Mouse (Mus musculus) heart, embryonic 11.5 days (tissue): ENCODE results near the gene Sass6. TPM values are rescaled to one million over a fixed set of nuclear protein-coding genes. Genes with fewer than 3 reads are reported as not detected.

Experiments used
- ATAC-seq: fragments of 200-750 bp; cut with Nextera tagmentation; replicated peaks from 2 replicates; pipeline ENCODE4 v1.8.0; 2017; ENCODE audit warnings: moderate library complexity; ENCODE audit not compliant: insufficient number of reproducible peaks, low FRiP score, low TSS enrichment
- H3K27ac ChIP-seq: fragments of 300-500 bp; sonication (generic); 2 replicates; pipeline ENCODE4 v1.5.1; 2014; ENCODE audit warnings: mild to moderate bottlenecking, low read depth, low read length
- H3K27me3 ChIP-seq: fragments of 300-500 bp; sonication (generic); 2 replicates; pipeline ENCODE4 v1.6.1; 2014; ENCODE audit warnings: mild to moderate bottlenecking, low read length, mixed read lengths; ENCODE audit not compliant: control insufficient read depth, insufficient read depth
- H3K36me3 ChIP-seq: fragments of 300-500 bp; sonication (generic); 2 replicates; pipeline ENCODE4 v1.6.1; 2014; ENCODE audit warnings: mild to moderate bottlenecking, low read length, moderate library complexity, mixed read lengths; ENCODE audit not compliant: control insufficient read depth, insufficient read depth
- H3K4me1 ChIP-seq: fragments of 300-500 bp; sonication (generic); 2 replicates; pipeline ENCODE4 v1.6.1; 2014; ENCODE audit warnings: low read length; ENCODE audit not compliant: control insufficient read depth, insufficient read depth
- H3K4me2 ChIP-seq: fragments of 300-500 bp; sonication (generic); 2 replicates; pipeline ENCODE4 v1.6.1; 2014; ENCODE audit warnings: mild to moderate bottlenecking, moderate library complexity
- H3K4me3 ChIP-seq: fragments of 300-500 bp; sonication (generic); 2 replicates; pipeline ENCODE4 v1.5.1; 2014; ENCODE audit warnings: low read depth, low read length
- H3K9ac ChIP-seq: fragments of 300-500 bp; sonication (generic); 2 replicates; pipeline ENCODE4 v1.6.1; 2014; ENCODE audit warnings: mild to moderate bottlenecking, low read depth, low read length, moderate library complexity
- H3K9me3 ChIP-seq: fragments of 300-500 bp; sonication (generic); replicated peaks from 2 replicates; pipeline ENCODE4 v1.6.1; 2016; ENCODE audit warnings: low read length; ENCODE audit not compliant: control insufficient read depth
- WGBS: fragments of 180-500 bp; shearing (Covaris S2); extraction: QIAGEN DNeasy Blood & Tissue Kit; methylation state at CpG from one replicate; pipeline ENCODE4 v1.1.7; 2014; ENCODE audit not compliant: insufficient replicate concordance; 5-methylcytosine and 5-hydroxymethylcytosine counted together
- polyA plus RNA-seq: library from polyadenylated mRNA; unstranded; fragments of >200 nt; fragmentation: Nextera tagmentation; extraction: Ambion mirVana; gene quantifications from 2 replicates; pipeline ENCODE4 v1.2.1, GENCODE M21; 2014

Gene Sass6
- polyA plus RNA-seq, 1 experiment from 2014 or later: 23.9 TPM

DNA sequence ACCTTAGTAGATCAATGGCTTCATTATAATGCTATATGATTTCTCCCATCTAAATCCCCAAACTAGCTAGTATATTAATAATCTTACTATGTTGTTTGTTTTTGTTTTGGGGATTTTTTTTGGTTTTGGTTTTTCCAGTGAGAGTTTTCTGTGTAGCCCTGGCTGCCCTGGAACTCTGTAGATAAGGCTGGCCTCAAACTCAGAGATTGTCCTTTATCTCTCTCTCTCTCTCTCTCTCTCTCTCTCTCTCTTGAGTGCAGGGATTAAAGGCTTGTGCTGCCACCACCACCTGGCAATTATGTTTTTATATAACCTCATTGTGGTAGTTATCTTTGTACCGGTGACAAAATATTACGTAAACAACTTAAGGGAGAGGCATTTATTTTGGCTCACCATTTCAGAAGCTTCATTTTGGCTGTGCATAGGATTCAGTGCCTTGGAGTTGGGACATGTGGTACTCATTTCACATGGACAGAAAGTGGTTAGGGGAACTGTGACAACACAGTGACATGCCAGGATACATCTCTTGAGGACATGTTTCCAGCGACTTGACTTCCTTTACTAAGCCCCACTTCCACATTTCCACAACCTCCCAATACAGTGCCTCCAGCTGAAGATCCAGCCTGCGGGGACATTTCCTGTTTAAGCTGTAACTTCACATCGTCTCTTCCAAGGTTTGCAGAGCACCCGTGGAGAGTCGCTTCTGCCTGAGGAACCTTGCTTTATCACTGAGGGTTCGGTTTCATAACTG lies 20.7 kb downstream of the Sass6 start:
- no peak overlapping the region for H3K4me3 ChIP-seq
- no peak for ATAC-seq
- no peaks in the 10 kb centered on the region for H3K4me1 ChIP-seq
- no peak overlapping the region for H3K4me2 ChIP-seq
- H3K9me3 ChIP-seq: no peaks in the 10 kb centered on the region
- no peak overlapping the region for H3K9ac ChIP-seq
- no peaks in the 10 kb centered on the region for H3K27me3 ChIP-seq
- no peak overlapping the region for H3K27ac ChIP-seq
- peaks cover 18% of the 10 kb centered on the region for H3K36me3 ChIP-seq
- 80% methylated on average over 8 of the region's 8 CpGs for WGBS

DNA sequence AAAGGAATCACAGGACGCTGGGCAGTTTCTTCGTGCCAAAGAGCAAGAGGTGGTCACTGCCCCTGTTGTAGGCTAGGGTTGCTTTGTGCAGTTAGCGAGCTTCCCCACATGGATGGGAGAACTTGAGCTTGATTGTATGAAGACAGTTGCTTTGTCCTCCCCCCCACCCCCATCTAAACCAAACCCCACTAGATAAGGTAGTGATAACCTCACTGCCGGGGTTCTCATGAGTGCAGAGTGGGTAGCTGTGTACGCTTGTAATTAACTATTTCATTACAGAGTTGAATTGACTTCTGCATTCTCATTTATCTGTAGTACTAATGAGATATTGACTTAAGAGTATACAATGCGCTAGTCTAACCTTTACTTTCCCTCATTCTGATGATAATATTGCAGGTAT lies 24.1 kb downstream of the Sass6 start:
- no peak overlapping the region for H3K27ac ChIP-seq
- peaks cover 18% of the 10 kb centered on the region for H3K36me3 ChIP-seq
- no peak for ATAC-seq
- H3K4me1 ChIP-seq: no peaks in the 10 kb centered on the region
- 78% methylated on average over 6 of the region's 6 CpGs for WGBS
- no peak overlapping the region for H3K9ac ChIP-seq
- no peaks in the 10 kb centered on the region for H3K9me3 ChIP-seq
- no peak overlapping the region for H3K4me3 ChIP-seq
- no peaks in the 10 kb centered on the region for H3K27me3 ChIP-seq
- no peak overlapping the region for H3K4me2 ChIP-seq

DNA sequence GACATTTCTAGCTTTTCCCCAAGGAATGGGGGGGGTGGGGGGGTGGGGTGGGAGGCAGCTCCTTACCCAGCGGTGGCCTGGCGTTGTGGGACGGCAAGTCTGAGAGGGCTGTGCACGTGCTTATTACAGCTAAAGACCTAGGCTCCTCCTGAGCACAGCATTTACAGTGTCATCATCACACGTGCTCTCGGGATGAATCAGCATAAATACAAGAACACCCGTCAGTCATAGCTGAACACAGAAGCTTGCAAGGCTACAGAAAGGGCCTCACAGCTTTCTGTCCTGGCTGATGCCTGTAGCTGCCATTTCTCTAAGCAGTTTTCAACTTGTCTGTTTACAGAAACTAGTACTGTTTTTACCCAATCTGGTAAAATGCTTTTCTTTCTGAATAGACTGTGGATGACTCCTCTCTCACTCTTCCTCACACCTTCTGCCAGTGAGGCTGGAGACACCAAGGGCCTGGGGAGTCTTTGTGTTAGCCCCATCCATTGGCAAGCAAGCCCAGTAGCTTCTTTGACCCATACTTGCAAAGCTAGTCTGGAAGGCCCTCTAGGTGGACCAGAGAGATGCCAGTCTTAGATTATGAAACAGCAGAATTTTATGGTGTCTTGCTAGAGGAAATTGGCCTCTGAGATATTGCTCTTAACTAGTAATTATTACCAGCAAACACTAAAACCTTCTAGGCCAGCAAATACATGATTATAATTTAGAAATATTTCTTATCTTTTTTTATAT lies 26.0 kb downstream of the Sass6 start:
- H3K9ac ChIP-seq: no peak overlapping the region
- H3K4me2 ChIP-seq: no peak overlapping the region
- 87% methylated on average over 7 of the region's 7 CpGs for WGBS
- no peaks in the 10 kb centered on the region for H3K9me3 ChIP-seq
- no peak for ATAC-seq
- no peak overlapping the region for H3K27ac ChIP-seq
- no peaks in the 10 kb centered on the region for H3K27me3 ChIP-seq
- H3K4me3 ChIP-seq: no peak overlapping the region
- H3K36me3 ChIP-seq: peaks cover 11% of the 10 kb centered on the region
- H3K4me1 ChIP-seq: no peaks in the 10 kb centered on the region

DNA sequence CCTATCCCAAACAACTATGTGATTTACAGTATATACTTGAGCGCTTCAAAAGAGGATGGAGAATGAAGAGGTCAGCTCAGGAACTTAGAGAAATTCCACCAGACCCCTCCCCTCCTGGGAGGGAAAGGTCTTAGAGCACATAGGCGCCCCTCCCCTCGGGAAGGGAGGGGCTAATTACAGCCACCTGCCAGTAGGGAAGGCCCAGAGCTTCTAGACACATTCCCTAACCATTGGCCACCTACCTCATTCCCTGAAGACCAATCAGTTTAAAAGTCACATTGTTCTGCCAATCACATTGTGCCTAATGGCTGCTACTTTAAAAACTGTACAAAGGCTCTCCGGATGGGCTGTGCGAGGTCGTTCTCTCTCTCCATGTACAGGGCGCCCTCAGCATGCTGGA lies 27.9 kb downstream of the Sass6 start:
- Histone ChIP-seq H3K9me3 (no peaks in the 10 kb centered on the region), H3K4me2 (no peak overlapping the region), H3K27ac (no peak overlapping the region), H3K9ac (no peak overlapping the region), H3K27me3 (no peaks in the 10 kb centered on the region), H3K4me3 (no peak overlapping the region), H3K36me3 (peaks cover 9% of the 10 kb centered on the region), H3K4me1 (no peaks in the 10 kb centered on the region)
- no peak for ATAC-seq
- 90% methylated on average over 7 of the region's 7 CpGs for WGBS

DNA sequence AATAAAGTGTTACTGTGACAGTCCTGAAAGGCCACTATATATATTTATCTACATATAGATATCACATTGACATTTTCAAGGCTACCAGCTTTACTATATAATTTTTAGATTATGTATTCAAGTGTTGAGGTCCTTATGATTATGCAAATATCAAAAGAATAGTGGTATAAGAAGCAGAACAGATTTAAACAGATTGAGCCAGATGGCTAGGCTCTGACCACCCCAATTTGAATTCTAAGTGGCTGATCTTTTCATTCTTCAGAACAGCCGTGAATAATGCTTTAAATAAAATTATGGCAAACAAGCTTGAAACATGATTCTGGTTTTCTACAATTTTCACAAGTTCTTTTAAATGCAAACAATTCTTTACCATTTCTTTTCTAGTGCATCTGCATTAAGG lies 36.7 kb downstream of the Sass6 start:
- 86% methylated on average over 1 of the region's 1 CpGs for WGBS
- H3K4me2 ChIP-seq: no peak overlapping the region
- no peaks in the 10 kb centered on the region for H3K4me1 ChIP-seq
- H3K9me3 ChIP-seq: no peaks in the 10 kb centered on the region
- H3K36me3 ChIP-seq: peaks cover 25% of the 10 kb centered on the region
- ATAC-seq: no peak
- H3K27me3 ChIP-seq: no peaks in the 10 kb centered on the region
- H3K4me3 ChIP-seq: no peak overlapping the region
- no peak overlapping the region for H3K27ac ChIP-seq
- no peak overlapping the region for H3K9ac ChIP-seq

DNA sequence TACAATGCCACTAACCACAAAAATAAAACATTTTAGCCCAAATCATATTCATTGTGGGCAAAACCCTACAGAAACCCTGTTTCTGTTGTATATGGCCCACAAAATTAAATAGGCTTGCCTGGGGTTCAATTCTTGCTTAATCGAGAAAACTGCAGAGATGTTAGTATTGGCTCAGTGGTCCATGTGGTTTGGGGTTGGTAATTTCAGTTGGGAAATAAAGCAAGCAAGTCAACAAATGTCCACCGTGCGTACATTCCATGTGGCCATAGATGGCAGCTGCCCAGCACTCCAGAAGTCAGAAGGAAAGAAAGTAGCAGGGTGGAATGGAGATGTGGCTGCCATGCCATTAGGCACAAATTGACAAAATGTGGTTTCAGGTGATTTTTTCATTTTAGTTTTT lies 38.2 kb downstream of the Sass6 start:
- H3K9ac ChIP-seq: no peak overlapping the region
- no peaks in the 10 kb centered on the region for H3K9me3 ChIP-seq
- ATAC-seq: no peak
- H3K4me2 ChIP-seq: no peak overlapping the region
- no peaks in the 10 kb centered on the region for H3K4me1 ChIP-seq
- peaks cover 25% of the 10 kb centered on the region for H3K36me3 ChIP-seq
- 91% methylated on average over 3 of the region's 3 CpGs for WGBS
- H3K27me3 ChIP-seq: no peaks in the 10 kb centered on the region
- no peak overlapping the region for H3K27ac ChIP-seq
- no peak overlapping the region for H3K4me3 ChIP-seq

DNA sequence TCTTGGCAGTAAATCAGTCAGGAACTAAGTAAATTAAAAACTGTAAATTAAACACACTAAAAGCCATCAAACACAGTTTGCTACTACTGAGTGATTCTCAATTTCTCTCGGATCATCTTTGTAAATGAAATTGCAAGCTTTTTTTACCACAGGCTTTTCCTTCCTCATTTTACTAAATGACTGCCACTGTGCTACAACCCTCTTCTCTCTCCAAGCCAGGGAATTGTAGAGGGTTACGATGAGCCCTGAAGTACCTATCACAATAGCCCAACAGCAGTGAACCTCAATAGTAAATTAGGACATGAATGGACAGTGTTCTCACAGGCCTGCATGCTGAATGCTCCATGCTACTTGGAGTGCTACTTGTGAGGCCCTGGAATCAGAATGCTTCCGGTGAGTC lies 39.3 kb downstream of the Sass6 start:
- Histone ChIP-seq H3K4me2 (no peak overlapping the region), H3K9me3 (no peaks in the 10 kb centered on the region), H3K4me1 (no peaks in the 10 kb centered on the region), H3K27me3 (no peaks in the 10 kb centered on the region), H3K27ac (no peak overlapping the region), H3K4me3 (no peak overlapping the region), H3K9ac (no peak overlapping the region), H3K36me3 (peaks cover 30% of the 10 kb centered on the region)
- no peak for ATAC-seq
- WGBS: 92% methylated on average over 3 of the region's 3 CpGs

DNA sequence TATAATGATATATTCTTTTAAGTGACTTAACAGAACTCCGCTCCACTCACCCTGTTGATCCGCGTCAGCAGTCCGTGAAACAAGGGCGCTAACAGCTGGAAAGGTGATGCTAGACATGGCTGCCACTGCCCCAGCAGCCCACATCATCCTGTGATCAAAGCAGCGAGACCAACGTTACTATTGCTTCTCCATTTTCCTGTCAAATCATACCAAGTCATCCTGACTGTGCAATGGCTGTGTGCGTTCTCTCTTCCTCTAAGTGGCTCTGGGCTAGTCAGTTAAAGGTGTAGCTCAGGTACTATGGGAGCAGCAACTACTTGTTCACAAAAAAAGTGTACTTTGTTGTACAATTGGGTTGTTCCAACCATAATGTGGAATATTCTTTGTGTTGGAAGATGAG lies 40.1 kb downstream of the Sass6 start:
- no peaks in the 10 kb centered on the region for H3K27me3 ChIP-seq
- H3K4me3 ChIP-seq: no peak overlapping the region
- ATAC-seq: no peak
- H3K27ac ChIP-seq: no peak overlapping the region
- WGBS: 91% methylated on average over 8 of the region's 8 CpGs
- H3K36me3 ChIP-seq: peaks cover 37% of the 10 kb centered on the region
- H3K4me1 ChIP-seq: no peaks in the 10 kb centered on the region
- H3K4me2 ChIP-seq: no peak overlapping the region
- no peaks in the 10 kb centered on the region for H3K9me3 ChIP-seq
- H3K9ac ChIP-seq: no peak overlapping the region

DNA sequence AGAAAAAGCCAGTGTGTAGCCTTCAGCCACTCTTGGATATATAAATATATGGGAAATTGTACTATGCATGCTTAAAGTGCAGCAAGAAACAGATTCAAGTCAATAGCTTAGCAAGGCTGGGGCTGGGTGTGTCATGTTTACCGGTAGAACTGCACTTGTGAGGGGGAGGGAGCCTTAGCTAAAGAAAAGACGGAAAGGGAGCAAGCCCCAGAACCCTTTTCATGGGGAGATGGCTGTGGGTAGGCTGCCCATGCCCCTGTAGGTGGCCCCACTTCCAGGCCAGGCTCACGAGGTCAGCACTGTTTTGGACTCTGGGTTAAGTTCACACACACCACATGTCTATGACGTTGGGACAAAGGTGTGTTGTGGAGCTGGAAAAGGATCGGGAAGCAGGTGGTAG lies 41.0 kb downstream of the Sass6 start:
- no peak overlapping the region for H3K4me2 ChIP-seq
- WGBS: 69% methylated on average over 5 of the region's 5 CpGs

More for the DNA sequence above, 41.0 kb downstream of the Sass6 start:
- no peak overlapping the region for H3K4me3 ChIP-seq
- no peaks in the 10 kb centered on the region for H3K27me3 ChIP-seq
- ATAC-seq: no peak
- no peak overlapping the region for H3K27ac ChIP-seq
- no peaks in the 10 kb centered on the region for H3K9me3 ChIP-seq
- no peaks in the 10 kb centered on the region for H3K4me1 ChIP-seq
- peaks cover 42% of the 10 kb centered on the region for H3K36me3 ChIP-seq
- H3K9ac ChIP-seq: no peak overlapping the region
